Mouse (Mus musculus) bone marrow macrophage, adult 2 months (primary cell): ENCODE measurements at regions not wholly inside any gene's neighbourhood (a gene's known extent, or its start where the extent isn't known, plus 50 kb on each side); places are given as distances from the start of the nearest gene placed in this dataset.

Experiments
- CTCF ChIP-seq: IDR thresholded peaks from 2 replicates; pipeline ENCODE4 v1.5.1; 2012; ENCODE audit warnings: low read depth, mild to moderate bottlenecking, low read length, moderate library complexity
- POLR2A ChIP-seq: IDR thresholded peaks from 2 replicates; pipeline ENCODE4 v1.6.1; 2012; ENCODE audit warnings: mild to moderate bottlenecking, low read depth, low read length, borderline replicate concordance

DNA sequence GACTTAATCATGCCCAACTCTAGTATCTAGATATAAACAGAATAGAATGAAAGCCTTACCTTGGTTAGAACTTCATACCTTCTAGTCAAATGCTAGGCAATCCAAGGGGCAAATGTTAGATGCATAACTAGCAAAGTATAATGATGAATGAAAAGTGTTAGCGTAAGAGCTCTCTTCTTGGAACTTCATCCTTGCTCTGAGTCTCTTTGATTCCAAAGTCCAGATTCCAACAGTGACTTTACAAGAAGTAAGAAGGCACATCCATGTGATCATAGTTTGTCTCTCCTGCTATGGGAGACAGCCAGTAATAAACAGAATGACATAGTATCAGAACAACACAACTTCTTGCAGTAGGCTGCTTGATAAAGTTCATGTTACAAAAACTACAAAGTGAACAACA, 54.6 kb upstream of the Ift57 start:
- TF ChIP-seq CTCF (no peak), POLR2A (no peak)
